Mouse (Mus musculus) midbrain, postnatal 0 days (tissue): ENCODE data around the gene Myo18b. TPM values are rescaled to one million over a fixed set of nuclear protein-coding genes. Genes with fewer than 3 reads are reported as not detected.

Experiments
- ATAC-seq: fragments of 200-750 bp; cut with Nextera tagmentation; 2 replicates; pipeline ENCODE4 v1.8.0; 2017; ENCODE audit warnings: moderate number of reproducible peaks, mild to moderate bottlenecking, moderate TSS enrichment, moderate library complexity; ENCODE audit not compliant: low FRiP score
- DNase-seq: peaks from one replicate; pipeline ENCODE4 v3.0.0-alpha.2; 2015; ENCODE audit warnings: low spot score
- H3K27ac ChIP-seq: fragments of 300-500 bp; sonication (generic); 2 replicates; pipeline ENCODE4 v1.5.1; 2014; ENCODE audit warnings: low read depth, mild to moderate bottlenecking, low read length, mixed read lengths
- H3K27me3 ChIP-seq: fragments of 300-500 bp; sonication (generic); 2 replicates; pipeline ENCODE4 v1.6.1; 2014; ENCODE audit warnings: low read length, control low read depth, mixed read lengths; ENCODE audit not compliant: insufficient read depth
- H3K36me3 ChIP-seq: fragments of 300-500 bp; sonication (generic); 2 replicates; pipeline ENCODE4 v1.6.1; 2014; ENCODE audit warnings: low read length, control low read depth, mixed read lengths; ENCODE audit not compliant: insufficient read depth
- H3K4me1 ChIP-seq: fragments of 300-500 bp; sonication (generic); 2 replicates; pipeline ENCODE4 v1.6.1; 2014; ENCODE audit warnings: mild to moderate bottlenecking, control low read depth, antibody characterized with exemption, low read length, mixed read lengths; ENCODE audit not compliant: insufficient read depth
- H3K4me2 ChIP-seq: fragments of 300-500 bp; sonication (generic); 2 replicates; pipeline ENCODE4 v1.6.1; 2014; ENCODE audit warnings: low read depth, mild to moderate bottlenecking, low read length, mixed read lengths; ENCODE audit not compliant: poor library complexity, severe bottlenecking
- H3K4me3 ChIP-seq: fragments of 300-500 bp; sonication (generic); 2 replicates; pipeline ENCODE4 v1.5.1; 2014; ENCODE audit warnings: low read depth, mild to moderate bottlenecking, low read length, moderate library complexity
- H3K9ac ChIP-seq: fragments of 300-500 bp; sonication (generic); replicated peaks from 2 replicates; pipeline ENCODE4 v1.6.1; 2014; ENCODE audit warnings: mild to moderate bottlenecking, low read length, moderate library complexity, mixed read lengths; ENCODE audit not compliant: poor library complexity, severe bottlenecking
- H3K9me3 ChIP-seq: fragments of 300-500 bp; sonication (generic); 2 replicates; pipeline ENCODE4 v1.6.1; 2016; ENCODE audit warnings: low read length, control low read depth
- CTCF ChIP-seq: IDR thresholded peaks from 2 replicates; pipeline ENCODE4 v1.5.1; 2016; ENCODE audit warnings: antibody characterized with exemption, mild to moderate bottlenecking
- WGBS: fragments of 180-500 bp; shearing (Covaris S2); extraction: QIAGEN DNeasy Blood & Tissue Kit; methylation state at CpG from one replicate; pipeline ENCODE4 v1.1.7; 2014; 5-methylcytosine and 5-hydroxymethylcytosine counted together
- polyA plus RNA-seq: library from polyadenylated mRNA; unstranded; fragments of >200 nt; fragmentation: Nextera tagmentation; extraction: Ambion mirVana; gene quantifications from 2 replicates; pipeline ENCODE4 v1.2.1, GENCODE M21; 2015
- total RNA-seq: library from RNA; depleted of rRNA; stranded (reverse); fragments of >200 nt; gene quantifications from 2 replicates; pipeline ENCODE4 v1.2.3, GENCODE M21; 2014

Gene Myo18b
- total and polyA plus RNA-seq, 2 experiments from 2014 or later = 1.3 to 1.9 TPM

- WGBS = 29% methylated on average over 4 of the region's 4 CpGs
- H3K4me1 ChIP-seq = 0 out of 2 replicates have a peak, but pooled peaks cover 2% of the 10 kb centered on the region
- H3K36me3 ChIP-seq = no peaks in the 10 kb centered on the region
- no peaks in the 10 kb centered on the region for H3K9me3 ChIP-seq
- H3K4me3 ChIP-seq = no peak overlapping the region
- no peak overlapping the region for H3K27ac ChIP-seq
- no peak overlapping the region for H3K4me2 ChIP-seq
- TF ChIP-seq CTCF = no peak
- no peaks in the 10 kb centered on the region for H3K27me3 ChIP-seq
- no peak for ATAC-seq
- no peak overlapping the region for H3K9ac ChIP-seq
- no peak for DNase-seq
Observed at GRCm38 (mm10) chr5:112773429-112773828, 122.7 kb downstream of the Myo18b start.

- no peak for TF ChIP-seq CTCF
- Histone ChIP-seq H3K27me3 (no peaks in the 10 kb centered on the region), H3K36me3 (no peaks in the 10 kb centered on the region), H3K4me1 (no peaks in the 10 kb centered on the region), H3K9ac (no peak overlapping the region), H3K9me3 (no peaks in the 10 kb centered on the region), H3K4me2 (no peak overlapping the region), H3K4me3 (no peak overlapping the region), H3K27ac (no peak overlapping the region)
- ATAC-seq (no peak), DNase-seq (no peak)
- WGBS = 66% methylated on average over 6 of the region's 6 CpGs
Observed at GRCm38 (mm10) chr5:112771376-112771901, 124.7 kb downstream of the Myo18b start.

GRCm38 (mm10) chr5:112769721-112770119 lies 126.4 kb downstream of the Myo18b start:
- 44% methylated on average over 4 of the region's 4 CpGs for WGBS
- DNase-seq (no peak), ATAC-seq (no peak)
- no peak overlapping the region for H3K9ac ChIP-seq
- H3K27me3 ChIP-seq = no peaks in the 10 kb centered on the region
- H3K4me1 ChIP-seq = no peaks in the 10 kb centered on the region
- no peaks in the 10 kb centered on the region for H3K36me3 ChIP-seq
- no peak for TF ChIP-seq CTCF
- no peaks in the 10 kb centered on the region for H3K9me3 ChIP-seq
- H3K4me2 ChIP-seq = no peak overlapping the region
- H3K27ac ChIP-seq = no peak overlapping the region
- H3K4me3 ChIP-seq = no peak overlapping the region

- no peak for DNase-seq
- WGBS = 51% methylated on average over 11 of the region's 11 CpGs
- Histone ChIP-seq H3K4me1 (no peaks in the 10 kb centered on the region), H3K9me3 (no peaks in the 10 kb centered on the region), H3K36me3 (no peaks in the 10 kb centered on the region), H3K9ac (no peak overlapping the region), H3K27me3 (no peaks in the 10 kb centered on the region), H3K4me2 (no peak overlapping the region), H3K4me3 (no peak overlapping the region), H3K27ac (no peak overlapping the region)
- no peak for TF ChIP-seq CTCF
- ATAC-seq = no peak
Observed at GRCm38 (mm10) chr5:112769020-112769720, 127.0 kb downstream of the Myo18b start.

- no peak overlapping the region for H3K9ac ChIP-seq
- no peak for ATAC-seq
- no peaks in the 10 kb centered on the region for H3K36me3 ChIP-seq
- no peak overlapping the region for H3K4me3 ChIP-seq
- H3K27me3 ChIP-seq = no peaks in the 10 kb centered on the region
- WGBS = 97% methylated on average over 5 of the region's 5 CpGs
- H3K4me2 ChIP-seq = no peak overlapping the region
- no peaks in the 10 kb centered on the region for H3K9me3 ChIP-seq
- DNase-seq = no peak
- no peak overlapping the region for H3K27ac ChIP-seq
- TF ChIP-seq CTCF = peak; percentile 30
- no peaks in the 10 kb centered on the region for H3K4me1 ChIP-seq
Observed at GRCm38 (mm10) chr5:112768556-112768955, 127.6 kb downstream of the Myo18b start.

- Histone ChIP-seq H3K9ac (no peak overlapping the region), H3K27me3 (no peaks in the 10 kb centered on the region), H3K27ac (no peak overlapping the region), H3K4me3 (no peak overlapping the region), H3K36me3 (no peaks in the 10 kb centered on the region), H3K4me2 (no peak overlapping the region), H3K9me3 (no peaks in the 10 kb centered on the region), H3K4me1 (no peaks in the 10 kb centered on the region)
- no peak for TF ChIP-seq CTCF
- ATAC-seq = no peak
- no peak for DNase-seq
- 80% methylated on average over 3 of the region's 3 CpGs for WGBS
Observed at GRCm38 (mm10) chr5:112761415-112762075, 134.6 kb downstream of the Myo18b start.
